Mouse (Mus musculus): ENCODE data around the gene Tbcd.

DNA sequence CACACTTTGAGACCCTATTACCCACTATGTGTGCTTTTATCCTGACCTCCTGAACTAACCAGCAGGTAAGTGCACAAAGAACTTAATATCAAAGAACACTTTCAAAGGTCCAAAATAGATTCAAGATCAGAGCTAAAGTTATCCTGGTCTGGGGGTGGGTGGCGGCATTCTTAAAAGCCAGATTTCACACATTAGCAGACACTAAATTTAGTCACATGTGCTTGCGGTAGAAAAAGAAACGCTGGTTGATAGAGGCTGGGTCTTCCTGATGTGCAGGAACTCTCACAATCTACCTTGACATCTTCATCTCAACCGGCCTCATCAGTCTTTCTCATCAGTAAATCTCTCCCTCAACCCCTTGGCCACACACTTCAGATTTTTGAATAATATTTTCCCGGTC is 37.0 kb upstream of the Tbcd start:
- TF ChIP-seq CTCF (IDR thresholded peaks at IDR 0.05; ENCODE audit: low read depth) (no peak), EP300 (IDR thresholded peaks at IDR 0.05; ENCODE audit: low read depth) (no peak)

Measured in liver, postnatal 0 days (tissue).